Mouse (Mus musculus): ENCODE measurements at regions not wholly inside any gene's neighbourhood (a gene's known extent, or its start where the extent isn't known, plus 50 kb on each side); places are given as distances from the start of the nearest gene placed in this dataset.

- TF ChIP-seq CTCF (IDR thresholded peaks at IDR 0.05; ENCODE audit: low read depth, low read length) (no peak), POLR2A (IDR thresholded peaks at IDR 0.05; ENCODE audit: borderline replicate concordance, low read depth, low read length) (no peak)
Measured at GRCm38 (mm10) chr12:98058977-98059376, 200.3 kb downstream of the Galc start.
